Mouse (Mus musculus): Measurements from ENCODE around the gene Esrrg.

- TF ChIP-seq TAL1 (IDR thresholded peaks at IDR 0.05; ENCODE audit: low read length): no peak
- TF ChIP-seq GATA1 (IDR thresholded peaks at IDR 0.05; ENCODE audit: low read length): no peak
Measured at GRCm38 (mm10) chr1:187758546-187758945, 150.0 kb downstream of the Esrrg start.
